Mouse (Mus musculus) thymus, adult 2 months (tissue): ENCODE measurements around the gene Ifi203. TPM values are rescaled to one million over a fixed set of nuclear protein-coding genes. Genes with fewer than 3 reads are reported as not detected.
"Not testable (repeated sequence)": the region's sequence is repeated elsewhere in the genome, so short reads cannot be mapped to it uniquely, and the experiment has no call there.

Experiments used
- DNase-seq: peaks from one replicate; pipeline ENCODE4 v3.0.0; 2021
- H3K27ac ChIP-seq: fragments of 200-500 bp; 2 replicates; pipeline ENCODE4 v1.5.1; 2012; ENCODE audit warnings: low read length, control low read depth; ENCODE audit not compliant: control insufficient read depth, insufficient read depth
- H3K27me3 ChIP-seq: fragments of 200-500 bp; 2 replicates; pipeline ENCODE4 v1.6.1; 2012; ENCODE audit warnings: mild to moderate bottlenecking, low read length, moderate library complexity, mixed read lengths; ENCODE audit not compliant: control insufficient read depth, insufficient read depth
- H3K36me3 ChIP-seq: fragments of 200-500 bp; 2 replicates; pipeline ENCODE4 v1.6.1; 2012; ENCODE audit warnings: mild to moderate bottlenecking, low read length, moderate library complexity; ENCODE audit not compliant: control insufficient read depth, insufficient read depth
- H3K4me1 ChIP-seq: fragments of 200-500 bp; replicated peaks from 2 replicates; pipeline ENCODE4 v1.6.1; 2012; ENCODE audit warnings: low read length; ENCODE audit not compliant: control insufficient read depth, insufficient read depth
- H3K4me3 ChIP-seq: fragments of 200-500 bp; 2 replicates; pipeline ENCODE4 v1.5.1; 2012; ENCODE audit warnings: mild to moderate bottlenecking, low read length, control low read depth, moderate library complexity; ENCODE audit not compliant: control insufficient read depth, insufficient read depth
- CTCF ChIP-seq: fragments of 200-500 bp; IDR thresholded peaks from 2 replicates; pipeline ENCODE4 v1.5.1; 2012; ENCODE audit warnings: mild to moderate bottlenecking, control low read depth, low read length, moderate library complexity, borderline replicate concordance; ENCODE audit not compliant: control insufficient read depth, poor library complexity, insufficient read depth; ENCODE audit errors: extremely low read depth
- POLR2A ChIP-seq: fragments of 200-500 bp; IDR thresholded peaks from 2 replicates; pipeline ENCODE4 v1.6.1; 2012; ENCODE audit warnings: mild to moderate bottlenecking, low read length, control low read depth, moderate library complexity; ENCODE audit not compliant: control insufficient read depth, poor library complexity, insufficient read depth; ENCODE audit errors: extremely low read depth
- WGBS: fragments of 180-500 bp; shearing (Covaris S2); methylation state at CpG from one replicate; pipeline ENCODE4 v1.1.7; 2018; 5-methylcytosine and 5-hydroxymethylcytosine counted together
- polyA plus RNA-seq: library from polyadenylated mRNA; depleted of rRNA; stranded (reverse); fragments of >200 nt; gene quantifications from 2 replicates; pipeline ENCODE4 v1.2.3, GENCODE M21; 2012

The Ifi203 gene
- polyA plus RNA-seq, 1 experiment = 27.7 TPM

- H3K4me1 ChIP-seq = no peaks in the 10 kb centered on the region; the same call in 1 of the 2 replicates
- WGBS = 96% methylated on average over 2 of the region's 2 CpGs
- no peaks in the 10 kb centered on the region for H3K36me3 ChIP-seq
- DNase-seq = no peak
- H3K27me3 ChIP-seq = no peaks in the 10 kb centered on the region
- H3K27ac ChIP-seq = no peak overlapping the region
- no peak for TF ChIP-seq CTCF
- no peak for TF ChIP-seq POLR2A
- no peak overlapping the region for H3K4me3 ChIP-seq
These were observed 30.5 kb downstream of the Ifi203 start for GRCm38 (mm10) chr1:173911808-173912464.

DNA sequence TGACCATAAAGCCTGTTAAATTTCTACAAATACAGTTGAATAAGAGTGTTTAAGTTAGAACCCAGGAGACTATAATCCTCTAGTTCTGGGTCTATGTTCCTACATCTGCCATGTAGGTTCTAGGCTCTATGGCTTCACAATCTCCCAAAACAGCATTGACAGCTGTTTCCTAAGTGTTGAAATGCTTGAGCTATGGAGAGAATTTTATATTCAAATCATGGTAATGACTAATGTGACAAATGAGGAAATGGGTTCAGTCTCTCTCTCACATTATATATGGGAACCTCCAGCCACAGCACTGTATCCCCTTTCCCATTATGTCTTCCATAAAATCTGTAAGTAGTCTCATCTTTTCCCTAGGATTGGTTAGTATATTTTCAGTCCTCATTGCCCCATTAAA lies 34.1 kb downstream of the Ifi203 start:
- H3K4me1 ChIP-seq, H3K36me3 ChIP-seq, H3K4me3 ChIP-seq, H3K27ac ChIP-seq, H3K27me3 ChIP-seq, DNase-seq: not testable (repeated sequence)

DNA sequence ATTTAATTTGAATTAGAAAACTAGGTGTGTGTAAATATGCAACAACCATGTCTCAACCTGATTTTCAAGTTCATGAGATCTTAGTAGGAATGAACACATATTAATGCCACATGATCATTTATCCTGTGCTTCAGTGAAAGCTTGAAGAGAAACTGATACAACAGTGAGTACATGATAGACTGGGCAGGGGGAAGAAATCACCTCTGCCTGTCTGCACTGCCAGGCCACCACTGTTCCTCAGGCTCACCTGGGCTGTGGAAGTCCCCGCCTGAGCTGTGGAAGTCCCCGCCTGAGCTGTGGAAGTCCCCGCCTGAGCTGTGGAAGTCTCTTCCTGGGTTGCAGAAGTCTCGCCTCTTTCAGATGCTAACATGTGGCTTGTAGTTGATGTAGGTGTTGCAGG lies 36.6 kb downstream of the Ifi203 start:
- not testable (repeated sequence) for H3K27ac ChIP-seq, H3K36me3 ChIP-seq, H3K4me3 ChIP-seq, H3K4me1 ChIP-seq, DNase-seq, H3K27me3 ChIP-seq
- 93% methylated on average over 4 of the region's 4 CpGs for WGBS

DNA sequence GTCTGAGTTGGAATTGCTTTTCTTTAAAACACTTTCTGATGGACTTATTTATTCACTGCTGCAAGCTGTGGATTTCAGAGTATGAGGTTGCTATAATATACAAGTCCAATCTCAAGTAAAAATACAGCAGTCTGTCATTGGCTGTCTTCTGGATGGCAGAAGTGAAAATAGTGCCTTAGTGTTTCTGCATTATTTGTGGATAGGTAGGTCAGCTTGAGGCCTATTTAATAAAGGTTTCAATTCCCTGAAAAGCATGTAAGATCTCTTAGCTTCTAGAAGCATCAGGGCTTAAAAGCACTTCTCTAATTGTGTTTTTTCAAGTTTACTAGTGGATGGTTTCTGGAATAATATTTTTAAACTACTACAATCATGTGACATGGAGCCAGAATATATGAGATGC lies 52.7 kb downstream of the Ifi203 start:
- H3K27me3 ChIP-seq, H3K27ac ChIP-seq, H3K36me3 ChIP-seq, DNase-seq, H3K4me3 ChIP-seq, H3K4me1 ChIP-seq: not testable (repeated sequence)

- not testable (repeated sequence) for H3K27ac ChIP-seq, H3K27me3 ChIP-seq, DNase-seq, H3K4me1 ChIP-seq, H3K4me3 ChIP-seq, H3K36me3 ChIP-seq
- 17% methylated on average over 1 of the region's 2 CpGs for WGBS
These were observed 55.3 kb downstream of the Ifi203 start for GRCm38 (mm10) chr1:173887026-173887787.

DNA sequence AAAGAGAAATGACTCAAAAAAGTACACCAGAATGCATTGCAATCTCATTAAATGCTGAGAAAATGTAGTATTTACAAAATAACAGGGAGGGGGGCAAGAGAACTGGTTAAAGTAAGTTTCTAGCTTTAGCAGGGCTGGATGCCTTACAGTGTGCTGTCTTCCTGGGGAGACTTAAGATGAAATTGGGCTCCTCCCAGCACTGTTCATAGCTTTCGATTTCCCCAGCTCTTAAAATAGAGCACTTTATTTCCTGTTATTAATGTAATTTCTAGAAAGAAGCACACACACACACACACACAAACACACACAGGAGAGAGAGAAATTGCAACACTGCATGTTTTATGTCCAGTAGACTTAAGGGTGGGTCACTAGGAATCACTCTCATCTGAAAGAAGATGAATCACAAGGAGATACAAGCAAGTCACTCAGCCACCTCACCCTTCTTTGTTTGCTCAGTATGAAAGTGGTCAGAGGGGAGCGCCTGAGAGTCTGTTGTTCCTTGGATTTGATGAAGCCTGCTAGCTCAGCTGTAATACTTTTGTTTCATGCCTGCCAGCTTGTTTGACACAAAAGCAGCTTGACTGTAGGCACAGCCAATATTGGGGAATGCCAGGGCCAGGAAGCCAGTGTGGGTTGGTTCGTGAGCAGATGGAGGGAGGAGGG lies 62.3 kb downstream of the Ifi203 start:
- 16% methylated on average over 3 of the region's 3 CpGs for WGBS
- not testable (repeated sequence) for H3K4me3 ChIP-seq, H3K36me3 ChIP-seq, H3K4me1 ChIP-seq, H3K27me3 ChIP-seq
- peak overlapping the region; percentile 31; the same call in 1 of the 2 replicates for H3K27ac ChIP-seq
- peak; percentile 23 for DNase-seq

GRCm38 (mm10) chr1:173879225-173879987 lies 63.1 kb downstream of the Ifi203 start:
- not testable (repeated sequence) for H3K27me3 ChIP-seq, H3K36me3 ChIP-seq, H3K4me1 ChIP-seq
- Histone ChIP-seq H3K4me3 (peak overlapping the region; percentile 47), H3K27ac (peak overlapping the region; percentile 84)
- DNase-seq = peak; percentile 12
- 3% methylated on average over 5 of the region's 5 CpGs for WGBS

- H3K27ac ChIP-seq = peak overlapping the region; percentile 71; the same call in 1 of the 2 replicates
- not testable (repeated sequence) for H3K27me3 ChIP-seq, H3K4me1 ChIP-seq, H3K36me3 ChIP-seq, DNase-seq
- 6% methylated on average over 6 of the region's 6 CpGs for WGBS
- peak overlapping the region; percentile 39; the same call in 1 of the 2 replicates for H3K4me3 ChIP-seq
These were observed 64.2 kb downstream of the Ifi203 start for GRCm38 (mm10) chr1:173878264-173878663.

DNA sequence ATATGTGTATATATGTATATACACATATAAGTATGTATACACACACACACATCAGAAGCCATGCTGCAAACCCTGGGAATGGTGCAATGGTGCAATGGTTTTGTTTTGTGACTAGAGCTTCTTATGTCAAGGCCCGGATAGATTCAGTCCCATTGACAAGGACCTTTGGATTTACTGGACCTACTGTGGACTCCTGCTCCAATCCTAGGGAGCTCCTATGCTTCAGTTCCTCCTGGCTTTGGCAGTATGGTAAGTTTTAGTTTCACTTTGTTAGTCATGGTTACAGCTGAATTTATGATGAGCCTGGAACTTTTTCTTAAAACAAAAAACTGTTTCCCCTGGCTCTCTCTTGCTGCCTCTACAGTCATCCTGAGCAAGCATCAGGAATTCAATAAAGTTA lies 65.3 kb downstream of the Ifi203 start:
- not testable (repeated sequence) for H3K27ac ChIP-seq, H3K4me1 ChIP-seq, H3K4me3 ChIP-seq, H3K36me3 ChIP-seq, DNase-seq, H3K27me3 ChIP-seq
- 83% methylated on average over 1 of the region's 1 CpGs for WGBS
